Mouse (Mus musculus): Measurements from ENCODE around the gene Ndufs1. TPM values are rescaled to one million over a fixed set of nuclear protein-coding genes. Genes with fewer than 3 reads are reported as not detected.

Gene Ndufs1
- total RNA-seq (2023), result 10 to 100 TPM; 68.1 to 84.6 TPM

GRCm38 (mm10) chr1:63176604-63177421, at the start of gene Ndufs1, which contains the start of gene Eef1b2:
Ndufs1 (minus strand) TSS chr1:63176833.
Eef1b2 (plus strand) TSS chr1:63176825.

GRCm38 (mm10) chr1:63214271-63214558, 37.6 kb upstream of the Ndufs1 start, which contains the start of gene Gpr1:
Gpr1 (minus strand) TSS chr1:63214543.

GRCm38 (mm10) chr1:63114136-63114781, 62.4 kb downstream of the Ndufs1 start, which contains the start of gene Ino80d:
Ino80d (minus strand) TSS chr1:63114667.

Other genes starting within 250 kb of the Ndufs1 start
- gene Ino80d, start 62.2 kb downstream of the Ndufs1 start, total RNA-seq (2023), result 10 to 100 TPM; 75.9 to 77.7 TPM
- gene Eef1b2, start within 50 bp of the Ndufs1 start, total RNA-seq (2023), result 1,000 to 10,000 TPM; 1,727 to 1,756 TPM
- gene Gpr1, start 37.7 kb upstream of the Ndufs1 start, total RNA-seq (2023), result not detected
- gene Zdbf2, start 96.4 kb upstream of the Ndufs1 start, total RNA-seq (2023), result not detected

Measured in T-cell, adult 66 days (primary cell).